Mouse (Mus musculus): Measurements from ENCODE around the gene Mpv17l2.

GRCm38 (mm10) chr8:70758616-70759561 lies 1.9 kb downstream of the Mpv17l2 start:
- TF ChIP-seq CTCF (IDR thresholded peaks at IDR 0.05; ENCODE audit: insufficient read depth, low read depth, low read length) (no peak), POLR2A (IDR thresholded peaks at IDR 0.05; ENCODE audit: insufficient read depth, low read depth, low read length) (no peak)
